Mouse (Mus musculus): ENCODE results near the gene Ctu2.

DNA sequence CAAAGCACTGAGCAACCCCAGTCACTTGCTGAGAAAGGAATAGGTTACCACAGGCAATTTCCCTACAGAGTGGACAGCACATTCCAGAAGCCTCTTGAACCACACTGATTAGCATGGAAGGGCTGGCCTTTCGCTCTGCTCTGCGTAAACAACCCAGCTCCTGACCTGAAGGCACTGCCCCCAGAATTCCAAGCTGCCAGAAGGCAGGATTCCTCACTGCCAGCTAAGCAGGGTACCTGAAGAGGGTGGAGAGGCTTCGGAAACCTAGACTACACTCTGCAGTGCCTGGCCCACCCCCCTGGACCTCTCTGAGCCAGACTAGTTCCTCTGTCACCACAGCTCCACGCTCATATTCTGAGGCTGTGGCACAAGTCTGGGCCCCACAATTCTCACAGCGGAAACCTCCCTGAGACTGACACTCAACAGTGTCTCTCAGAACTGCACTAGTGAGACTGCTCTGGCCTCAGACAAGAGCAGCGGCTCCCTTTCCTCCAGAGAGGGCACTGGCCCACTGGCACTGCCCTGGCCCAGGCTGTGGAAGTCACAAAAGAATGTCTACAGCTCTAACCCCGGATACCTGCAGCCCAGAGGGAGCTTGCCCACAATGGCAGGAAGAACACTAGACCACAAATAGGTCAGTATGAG is 50.7 kb downstream of the Ctu2 start:
- TF ChIP-seq CTCF (conservative IDR thresholded peaks at IDR 0.05 in 1 of 2, IDR thresholded peaks at IDR 0.05 in 1 of 2; ENCODE audit: low read depth in 2 of 2, low read length in 2 of 2) = no peak
- TF ChIP-seq EP300 (IDR thresholded peaks at IDR 0.05; ENCODE audit: low read length) = no peak
- no peak for TF ChIP-seq ZKSCAN1 (IDR thresholded peaks at IDR 0.05; ENCODE audit: borderline replicate concordance, low read depth, low read length)
- TF ChIP-seq ZC3H11A (IDR thresholded peaks at IDR 0.05; ENCODE audit: low read depth, low read length) = no peak
- TF ChIP-seq HCFC1 (IDR thresholded peaks at IDR 0.05; ENCODE audit: low read depth, low read length) = no peak
- no peak for TF ChIP-seq USF1 (IDR thresholded peaks at IDR 0.05; ENCODE audit: low read depth, low read length)
- TF ChIP-seq ZMIZ1 (IDR thresholded peaks at IDR 0.05; ENCODE audit: low read depth, low read length) = no peak
- TF ChIP-seq POLR2A (IDR thresholded peaks at IDR 0.05; ENCODE audit: low read depth, low read length) = no peak
- TF ChIP-seq KAT2A (IDR thresholded peaks at IDR 0.05; ENCODE audit: insufficient replicate concordance, low read length) = no peak
- no peak for TF ChIP-seq UBTF (IDR thresholded peaks at IDR 0.05; ENCODE audit: low read depth, low read length)
- no peak for TF ChIP-seq E2F4 (IDR thresholded peaks at IDR 0.05; ENCODE audit: insufficient replicate concordance, low read depth, low read length)
- TF ChIP-seq CHD2 (IDR thresholded peaks at IDR 0.05; ENCODE audit: low read length) = no peak

Measured in CH12.LX (cell line).